Mouse (Mus musculus) inflammation-experienced regulatory T-cells, adult 6 months (primary cell): ENCODE measurements around the gene Sdcbp2. TPM values are rescaled to one million over a fixed set of nuclear protein-coding genes. Genes with fewer than 3 reads are reported as not detected.

Experiments used
- ATAC-seq: one replicate; pipeline ENCODE4 v1.8.0; 2017
- polyA plus RNA-seq, 3 experiments: library from polyadenylated mRNA; unstranded; fragments of 100-300 nt; shearing (Covaris generic); gene quantifications; one replicate each; pipeline ENCODE4 v1.2.1; 2017

The Sdcbp2 gene
- polyA plus RNA-seq = 100 to 1,000 TPM in 1 of 3 experiments, 10 to 100 TPM in 2; 81.9 to 119 (median 91.2) TPM

- ATAC-seq = peak; percentile 62
Measured at GRCm38 (mm10) chr2:151571873-151572700, at the start of gene Sdcbp2. Gene Sdcbp2, plus strand, starts transcription at chr2:151572622.

- no peak for ATAC-seq
Measured at GRCm38 (mm10) chr2:151524324-151525041, 47.9 kb upstream of the Sdcbp2 start.

GRCm38 (mm10) chr2:151525520-151525919 is 46.9 kb upstream of the Sdcbp2 start:
- no peak for ATAC-seq

GRCm38 (mm10) chr2:151528066-151528465 is 44.4 kb upstream of the Sdcbp2 start:
- ATAC-seq = no peak

- no peak for ATAC-seq
Measured at GRCm38 (mm10) chr2:151529169-151529568, 43.3 kb upstream of the Sdcbp2 start.

GRCm38 (mm10) chr2:151530378-151531230 is 41.8 kb upstream of the Sdcbp2 start:
- peak; percentile 65 for ATAC-seq

GRCm38 (mm10) chr2:151533632-151534031 is 38.8 kb upstream of the Sdcbp2 start:
- no peak for ATAC-seq

GRCm38 (mm10) chr2:151535961-151536617 is 36.3 kb upstream of the Sdcbp2 start:
- ATAC-seq = peak; percentile 73

- ATAC-seq = peak; percentile 79
Measured at GRCm38 (mm10) chr2:151536618-151536974, 35.8 kb upstream of the Sdcbp2 start.

GRCm38 (mm10) chr2:151538646-151539045 is 33.8 kb upstream of the Sdcbp2 start:
- no peak for ATAC-seq

- ATAC-seq = peak; percentile 87
Measured at GRCm38 (mm10) chr2:151542323-151543062, 29.9 kb upstream of the Sdcbp2 start, which contains the start of gene Fkbp1a. Gene Fkbp1a, plus strand, starts transcription at chr2:151542483.

- peak; percentile 36 for ATAC-seq
Measured at GRCm38 (mm10) chr2:151543063-151543895, 29.1 kb upstream of the Sdcbp2 start.

- no peak for ATAC-seq
Measured at GRCm38 (mm10) chr2:151544673-151545072, 27.7 kb upstream of the Sdcbp2 start.

GRCm38 (mm10) chr2:151546571-151546970 is 25.9 kb upstream of the Sdcbp2 start:
- ATAC-seq = no peak

- no peak for ATAC-seq
Measured at GRCm38 (mm10) chr2:151549615-151550121, 22.8 kb upstream of the Sdcbp2 start.

- peak; percentile 88 for ATAC-seq
Measured at GRCm38 (mm10) chr2:151562930-151563921, 9.2 kb upstream of the Sdcbp2 start.

GRCm38 (mm10) chr2:151564006-151564405 is 8.4 kb upstream of the Sdcbp2 start:
- no peak for ATAC-seq

GRCm38 (mm10) chr2:151564986-151565385 is 7.4 kb upstream of the Sdcbp2 start:
- ATAC-seq = no peak

- no peak for ATAC-seq
Measured at GRCm38 (mm10) chr2:151566856-151567255, 5.6 kb upstream of the Sdcbp2 start.
